Mouse (Mus musculus) stomach, postnatal 0 days (tissue): Measurements from ENCODE around the gene Casq1. TPM values are rescaled to one million over a fixed set of nuclear protein-coding genes. Genes with fewer than 3 reads are reported as not detected.

Source experiments
- ATAC-seq: fragments of 200-750 bp; cut with Nextera tagmentation; 2 replicates; pipeline ENCODE4 v1.8.0; 2017; ENCODE audit not compliant: low FRiP score, low TSS enrichment
- DNase-seq: peaks from one replicate; pipeline ENCODE4 v3.0.0-alpha.2; 2016; ENCODE audit warnings: low spot score
- H3K27ac ChIP-seq: fragments of 300-500 bp; sonication (generic); replicated peaks from 2 replicates; pipeline ENCODE4 v1.5.1; 2014; ENCODE audit warnings: mild to moderate bottlenecking, control low read depth
- H3K27me3 ChIP-seq: fragments of 300-500 bp; sonication (generic); 2 replicates; pipeline ENCODE4 v1.6.1; 2014; ENCODE audit warnings: low read length; ENCODE audit not compliant: control insufficient read depth, insufficient read depth
- H3K36me3 ChIP-seq: fragments of 300-500 bp; sonication (generic); 2 replicates; pipeline ENCODE4 v1.6.1; 2014; ENCODE audit warnings: low read length, mixed read lengths; ENCODE audit not compliant: control insufficient read depth, insufficient read depth
- H3K4me1 ChIP-seq: fragments of 300-500 bp; sonication (generic); replicated peaks from 2 replicates; pipeline ENCODE4 v1.6.1; 2014; ENCODE audit warnings: antibody characterized with exemption; ENCODE audit not compliant: control insufficient read depth, insufficient read depth
- H3K4me2 ChIP-seq: fragments of 300-500 bp; sonication (generic); replicated peaks from 2 replicates; pipeline ENCODE4 v1.6.1; 2014; ENCODE audit warnings: low read depth, mild to moderate bottlenecking, control low read depth, moderate library complexity
- H3K4me3 ChIP-seq: fragments of 300-500 bp; sonication (generic); 2 replicates; pipeline ENCODE4 v1.5.1; 2014; ENCODE audit warnings: low read depth, low read length, control low read depth
- H3K9ac ChIP-seq: fragments of 300-500 bp; sonication (generic); 2 replicates; pipeline ENCODE4 v1.6.1; 2014; ENCODE audit warnings: mild to moderate bottlenecking, low read length, control low read depth, mixed read lengths
- H3K9me3 ChIP-seq: fragments of 300-500 bp; sonication (generic); 2 replicates; pipeline ENCODE4 v1.6.1; 2016; ENCODE audit warnings: low read length; ENCODE audit not compliant: control insufficient read depth
- CTCF ChIP-seq: IDR thresholded peaks from 2 replicates; pipeline ENCODE4 v1.5.1; 2016; ENCODE audit warnings: antibody characterized with exemption, low read depth, mild to moderate bottlenecking, moderate library complexity
- EP300 ChIP-seq: optimal IDR thresholded peaks from 2 replicates; pipeline ENCODE3; 2016; ENCODE audit warnings: antibody characterized with exemption
- WGBS: fragments of 180-500 bp; shearing (Covaris S2); extraction: QIAGEN DNeasy Blood & Tissue Kit; methylation state at CpG from one replicate; pipeline ENCODE4 v1.1.7; 2014; 5-methylcytosine and 5-hydroxymethylcytosine counted together
- polyA plus RNA-seq: library from polyadenylated mRNA; unstranded; fragments of >200 nt; fragmentation: Nextera tagmentation; extraction: Ambion mirVana; gene quantifications from 2 replicates; pipeline ENCODE4 v1.2.1, GENCODE M21; 2015

Casq1 gene
- polyA plus RNA-seq, 1 experiment from 2014 or later = 9.8 TPM

GRCm38 (mm10) chr1:172159970-172160369 lies 59.7 kb downstream of the Casq1 start:
- H3K27me3 ChIP-seq = no peaks in the 10 kb centered on the region
- DNase-seq (no peak), ATAC-seq (peak; percentile 59; the same call in 1 of the 2 replicates)
- TF ChIP-seq CTCF (no peak), EP300 (no peak)
- no peaks in the 10 kb centered on the region for H3K9me3 ChIP-seq
- H3K36me3 ChIP-seq = 0 out of 2 replicates have a peak, but pooled peaks cover 2% of the 10 kb centered on the region
- no peaks in the 10 kb centered on the region for H3K4me1 ChIP-seq
- H3K9ac ChIP-seq = no peak overlapping the region
- H3K4me3 ChIP-seq = no peak overlapping the region
- 16% methylated on average over 4 of the region's 4 CpGs for WGBS
- no peak overlapping the region for H3K4me2 ChIP-seq
- no peak overlapping the region for H3K27ac ChIP-seq

Other genes with a start within 250 kb of the Casq1 start
- 5.2 and 5.4 TPM in 2 replicates for gene Vangl2, start 191.4 kb downstream of the Casq1 start, polyA plus RNA-seq
- not detected in 2 replicates for gene Nhlh1, start 162.3 kb downstream of the Casq1 start, polyA plus RNA-seq
- gene Copa, start 137.3 kb downstream of the Casq1 start, polyA plus RNA-seq = 89.6 and 90.8 TPM in 2 replicates
- 79.3 and 84.2 TPM in 2 replicates for gene Ncstn, start 137.1 kb downstream of the Casq1 start, polyA plus RNA-seq
- gene Pex19, start 93.1 kb downstream of the Casq1 start, polyA plus RNA-seq = 82.9 and 92.0 TPM in 2 replicates
- 57.0 and 59.8 TPM in 2 replicates for gene Dcaf8, start 71.8 kb downstream of the Casq1 start, polyA plus RNA-seq
- 79.4 and 81.6 TPM in 2 replicates for gene Pea15a, start 13.1 kb downstream of the Casq1 start, polyA plus RNA-seq
- not detected in 2 replicates for gene Atp1a4, start 38.5 kb upstream of the Casq1 start, polyA plus RNA-seq
- 19.1 and 19.5 TPM in 2 replicates for gene Igsf8, start 41.8 kb upstream of the Casq1 start, polyA plus RNA-seq
- gene Atp1a2, start 78.2 kb upstream of the Casq1 start, polyA plus RNA-seq = 3.1 and 4.1 TPM in 2 replicates
- gene Kcnj9, start 109.5 kb upstream of the Casq1 start, polyA plus RNA-seq = 0.07 TPM in 2 replicates
- gene Kcnj10, start 121.3 kb upstream of the Casq1 start, polyA plus RNA-seq = 0.17 and 0.25 TPM in 2 replicates
- 3.6 and 3.8 TPM in 2 replicates for gene Pigm, start 156.7 kb upstream of the Casq1 start, polyA plus RNA-seq